Mouse (Mus musculus): ENCODE measurements around the gene Taf4. TPM values are rescaled to one million over a fixed set of nuclear protein-coding genes. Genes with fewer than 3 reads are reported as not detected.

Gene Taf4
- polyA plus RNA-seq, 1 experiment, result 26.3 TPM

GRCm38 (mm10) chr2:180006352-180007017, 30.0 kb upstream of the Taf4 start:
- Histone ChIP-seq H3K4me1 (replicated peaks; ENCODE audit: control insufficient read depth, insufficient read depth, low read length) (no peaks in the 10 kb centered on the region), H3K4me3 (ENCODE audit: control insufficient read depth, insufficient read depth, low read length) (no peak overlapping the region), H3K27ac (ENCODE audit: control insufficient read depth, insufficient read depth, low read length) (no peak overlapping the region), H3K36me3 (ENCODE audit: control insufficient read depth, insufficient read depth, low read length) (no peaks in the 10 kb centered on the region), H3K27me3 (ENCODE audit: control insufficient read depth, insufficient read depth, low read length) (no peaks in the 10 kb centered on the region)
- 71% methylated on average over 9 of the region's 9 CpGs for WGBS
- TF ChIP-seq CTCF (IDR thresholded peaks at IDR 0.05; ENCODE audit: borderline replicate concordance, control insufficient read depth, extremely low read depth, insufficient read depth, low read length, poor library complexity) (no peak), POLR2A (IDR thresholded peaks at IDR 0.05; ENCODE audit: control insufficient read depth, extremely low read depth, insufficient read depth, low read length, poor library complexity) (no peak)
- DNase-seq, result no peak

- no peaks in the 10 kb centered on the region for H3K27me3 ChIP-seq (ENCODE audit: control insufficient read depth, insufficient read depth, low read length)
- 67% methylated on average over 5 of the region's 5 CpGs for WGBS
- no peak for DNase-seq
- no peaks in the 10 kb centered on the region for H3K4me1 ChIP-seq (replicated peaks; ENCODE audit: control insufficient read depth, insufficient read depth, low read length)
- H3K36me3 ChIP-seq (ENCODE audit: control insufficient read depth, insufficient read depth, low read length), result no peaks in the 10 kb centered on the region
- TF ChIP-seq POLR2A (IDR thresholded peaks at IDR 0.05; ENCODE audit: control insufficient read depth, extremely low read depth, insufficient read depth, low read length, poor library complexity), result no peak
- no peak for TF ChIP-seq CTCF (IDR thresholded peaks at IDR 0.05; ENCODE audit: borderline replicate concordance, control insufficient read depth, extremely low read depth, insufficient read depth, low read length, poor library complexity)
- no peak overlapping the region for H3K4me3 ChIP-seq (ENCODE audit: control insufficient read depth, insufficient read depth, low read length)
- no peak overlapping the region for H3K27ac ChIP-seq (ENCODE audit: control insufficient read depth, insufficient read depth, low read length)
Observed at GRCm38 (mm10) chr2:180005656-180006351, 29.4 kb upstream of the Taf4 start.

- no peaks in the 10 kb centered on the region for H3K36me3 ChIP-seq (ENCODE audit: control insufficient read depth, insufficient read depth, low read length)
- H3K27me3 ChIP-seq (ENCODE audit: control insufficient read depth, insufficient read depth, low read length), result no peaks in the 10 kb centered on the region
- H3K4me1 ChIP-seq (replicated peaks; ENCODE audit: control insufficient read depth, insufficient read depth, low read length), result no peaks in the 10 kb centered on the region
- 93% methylated on average over 9 of the region's 9 CpGs for WGBS
- no peak for DNase-seq
- H3K27ac ChIP-seq (ENCODE audit: control insufficient read depth, insufficient read depth, low read length), result no peak overlapping the region
- TF ChIP-seq CTCF (IDR thresholded peaks at IDR 0.05; ENCODE audit: borderline replicate concordance, control insufficient read depth, extremely low read depth, insufficient read depth, low read length, poor library complexity) (no peak), POLR2A (IDR thresholded peaks at IDR 0.05; ENCODE audit: control insufficient read depth, extremely low read depth, insufficient read depth, low read length, poor library complexity) (no peak)
- no peak overlapping the region for H3K4me3 ChIP-seq (ENCODE audit: control insufficient read depth, insufficient read depth, low read length)
Observed at GRCm38 (mm10) chr2:180001635-180002034, 25.2 kb upstream of the Taf4 start.

GRCm38 (mm10) chr2:179998431-179998830, 22.0 kb upstream of the Taf4 start:
- Histone ChIP-seq H3K27me3 (ENCODE audit: control insufficient read depth, insufficient read depth, low read length) (no peaks in the 10 kb centered on the region), H3K36me3 (ENCODE audit: control insufficient read depth, insufficient read depth, low read length) (no peaks in the 10 kb centered on the region), H3K27ac (ENCODE audit: control insufficient read depth, insufficient read depth, low read length) (no peak overlapping the region), H3K4me3 (ENCODE audit: control insufficient read depth, insufficient read depth, low read length) (no peak overlapping the region), H3K4me1 (replicated peaks; ENCODE audit: control insufficient read depth, insufficient read depth, low read length) (no peaks in the 10 kb centered on the region)
- TF ChIP-seq CTCF (IDR thresholded peaks at IDR 0.05; ENCODE audit: borderline replicate concordance, control insufficient read depth, extremely low read depth, insufficient read depth, low read length, poor library complexity), result no peak
- no peak for TF ChIP-seq POLR2A (IDR thresholded peaks at IDR 0.05; ENCODE audit: control insufficient read depth, extremely low read depth, insufficient read depth, low read length, poor library complexity)
- DNase-seq, result no peak
- WGBS, result 83% methylated on average over 4 of the region's 4 CpGs

- Histone ChIP-seq H3K27ac (ENCODE audit: control insufficient read depth, insufficient read depth, low read length) (no peak overlapping the region), H3K4me3 (ENCODE audit: control insufficient read depth, insufficient read depth, low read length) (no peak overlapping the region)
- 96% methylated on average over 5 of the region's 5 CpGs for WGBS
Observed at GRCm38 (mm10) chr2:179993071-179993470, 16.6 kb upstream of the Taf4 start.

GRCm38 (mm10) chr2:179989098-179989497, 12.7 kb upstream of the Taf4 start:
- DNase-seq, result no peak
- no peak overlapping the region for H3K4me3 ChIP-seq (ENCODE audit: control insufficient read depth, insufficient read depth, low read length)
- TF ChIP-seq CTCF (IDR thresholded peaks at IDR 0.05; ENCODE audit: borderline replicate concordance, control insufficient read depth, extremely low read depth, insufficient read depth, low read length, poor library complexity) (no peak), POLR2A (IDR thresholded peaks at IDR 0.05; ENCODE audit: control insufficient read depth, extremely low read depth, insufficient read depth, low read length, poor library complexity) (no peak)
- no peak overlapping the region for H3K27ac ChIP-seq (ENCODE audit: control insufficient read depth, insufficient read depth, low read length)
- 86% methylated on average over 1 of the region's 1 CpGs for WGBS
- H3K27me3 ChIP-seq (ENCODE audit: control insufficient read depth, insufficient read depth, low read length), result no peaks in the 10 kb centered on the region
- no peaks in the 10 kb centered on the region for H3K36me3 ChIP-seq (ENCODE audit: control insufficient read depth, insufficient read depth, low read length)
- H3K4me1 ChIP-seq (replicated peaks; ENCODE audit: control insufficient read depth, insufficient read depth, low read length), result no peaks in the 10 kb centered on the region

More at GRCm38 (mm10) chr2:179993071-179993470, 16.6 kb upstream of the Taf4 start:
- TF ChIP-seq POLR2A (IDR thresholded peaks at IDR 0.05; ENCODE audit: control insufficient read depth, extremely low read depth, insufficient read depth, low read length, poor library complexity) (no peak), CTCF (IDR thresholded peaks at IDR 0.05; ENCODE audit: borderline replicate concordance, control insufficient read depth, extremely low read depth, insufficient read depth, low read length, poor library complexity) (no peak)
- H3K27me3 ChIP-seq (ENCODE audit: control insufficient read depth, insufficient read depth, low read length), result no peaks in the 10 kb centered on the region
- no peaks in the 10 kb centered on the region for H3K4me1 ChIP-seq (replicated peaks; ENCODE audit: control insufficient read depth, insufficient read depth, low read length)
- DNase-seq, result no peak
- H3K36me3 ChIP-seq (ENCODE audit: control insufficient read depth, insufficient read depth, low read length), result no peaks in the 10 kb centered on the region

All from thymus, adult 2 months (tissue).